Mouse (Mus musculus) lung, embryonic 14.5 days (tissue): ENCODE results near the gene Sox1. TPM values are rescaled to one million over a fixed set of nuclear protein-coding genes. Genes with fewer than 3 reads are reported as not detected.

Source experiments
- ATAC-seq: fragments of 200-750 bp; cut with Nextera tagmentation; 2 replicates; pipeline ENCODE4 v1.8.0; 2017; ENCODE audit warnings: mild to moderate bottlenecking, moderate TSS enrichment, moderate library complexity; ENCODE audit not compliant: insufficient read depth
- DNase-seq: peaks from one replicate; pipeline ENCODE4 v3.0.0-alpha.2; 2015
- H3K27ac ChIP-seq: fragments of 300-500 bp; sonication (generic); 2 replicates; pipeline ENCODE4 v1.5.1; 2014; ENCODE audit warnings: low read depth, mild to moderate bottlenecking, moderate library complexity
- H3K27me3 ChIP-seq: fragments of 300-500 bp; sonication (generic); 2 replicates; pipeline ENCODE4 v1.6.1; 2014; ENCODE audit warnings: low read length, control low read depth; ENCODE audit not compliant: insufficient read depth
- H3K36me3 ChIP-seq: fragments of 300-500 bp; sonication (generic); 2 replicates; pipeline ENCODE4 v1.6.1; 2014; ENCODE audit warnings: control low read depth; ENCODE audit not compliant: insufficient read depth
- H3K4me1 ChIP-seq: fragments of 300-500 bp; sonication (generic); 2 replicates; pipeline ENCODE4 v1.6.1; 2014; ENCODE audit warnings: antibody characterized with exemption, control low read depth; ENCODE audit not compliant: insufficient read depth
- H3K4me2 ChIP-seq: fragments of 300-500 bp; sonication (generic); 2 replicates; pipeline ENCODE4 v1.6.1; 2014; ENCODE audit warnings: mild to moderate bottlenecking
- H3K4me3 ChIP-seq: fragments of 300-500 bp; sonication (generic); 2 replicates; pipeline ENCODE4 v1.5.1; 2014; ENCODE audit warnings: low read depth, low read length
- H3K9ac ChIP-seq: fragments of 300-500 bp; sonication (generic); 2 replicates; pipeline ENCODE4 v1.6.1; 2014
- H3K9me3 ChIP-seq: fragments of 300-500 bp; sonication (generic); 2 replicates; pipeline ENCODE4 v1.6.1; 2016; ENCODE audit warnings: low read depth, low read length, control low read depth
- CTCF ChIP-seq: IDR thresholded peaks from 2 replicates; pipeline ENCODE4 v1.5.1; 2016; ENCODE audit warnings: antibody characterized with exemption, low read depth
- WGBS: fragments of 180-500 bp; shearing (Covaris S2); extraction: QIAGEN DNeasy Blood & Tissue Kit; methylation state at CpG from one replicate; pipeline ENCODE4 v1.1.7; 2014; 5-methylcytosine and 5-hydroxymethylcytosine counted together
- microRNA-seq: library from miRNA; unstranded; fragments of <30 nt; microRNA quantifications from one replicate; pipeline ENCODE4, GENCODE M21; 2016; ENCODE audit warnings: borderline number of aligned reads
- polyA plus RNA-seq: library from polyadenylated mRNA; unstranded; fragments of >200 nt; fragmentation: Nextera tagmentation; extraction: Ambion mirVana; gene quantifications from 2 replicates; pipeline ENCODE4 v1.2.1, GENCODE M21; 2014

The Sox1 gene
- polyA plus RNA-seq, 1 experiment from 2014 or later: 0.04 TPM

- Histone ChIP-seq H3K4me2 (no peak overlapping the region), H3K27me3 (peaks cover 10% of the 10 kb centered on the region), H3K4me1 (no peaks in the 10 kb centered on the region), H3K9me3 (no peaks in the 10 kb centered on the region), H3K9ac (no peak overlapping the region), H3K36me3 (no peaks in the 10 kb centered on the region), H3K4me3 (no peak overlapping the region), H3K27ac (no peak overlapping the region)
- 78% methylated on average over 6 of the region's 6 CpGs for WGBS
- no peak for ATAC-seq
- DNase-seq: no peak
- TF ChIP-seq CTCF: no peak
Measured at GRCm38 (mm10) chr8:12438021-12438420, 42.9 kb downstream of the Sox1 start.

GRCm38 (mm10) chr8:12439044-12439443 lies 43.9 kb downstream of the Sox1 start:
- Histone ChIP-seq H3K36me3 (no peaks in the 10 kb centered on the region), H3K27ac (no peak overlapping the region), H3K9ac (no peak overlapping the region), H3K4me2 (no peak overlapping the region), H3K27me3 (peaks cover under 1% of the 10 kb centered on the region), H3K9me3 (no peaks in the 10 kb centered on the region), H3K4me1 (no peaks in the 10 kb centered on the region), H3K4me3 (no peak overlapping the region)
- ATAC-seq (no peak), DNase-seq (peak; percentile 38)
- no peak for TF ChIP-seq CTCF
- WGBS: 26% methylated on average over 4 of the region's 4 CpGs

GRCm38 (mm10) chr8:12439846-12440245 lies 44.8 kb downstream of the Sox1 start:
- H3K4me3 ChIP-seq: no peak overlapping the region
- no peaks in the 10 kb centered on the region for H3K4me1 ChIP-seq
- H3K4me2 ChIP-seq: no peak overlapping the region
- DNase-seq (no peak), ATAC-seq (no peak)
- 86% methylated on average over 10 of the region's 10 CpGs for WGBS
- H3K27ac ChIP-seq: no peak overlapping the region
- H3K36me3 ChIP-seq: no peaks in the 10 kb centered on the region
- TF ChIP-seq CTCF: no peak
- no peaks in the 10 kb centered on the region; the same call in 1 of the 2 replicates for H3K27me3 ChIP-seq
- no peaks in the 10 kb centered on the region for H3K9me3 ChIP-seq
- H3K9ac ChIP-seq: no peak overlapping the region

DNA sequence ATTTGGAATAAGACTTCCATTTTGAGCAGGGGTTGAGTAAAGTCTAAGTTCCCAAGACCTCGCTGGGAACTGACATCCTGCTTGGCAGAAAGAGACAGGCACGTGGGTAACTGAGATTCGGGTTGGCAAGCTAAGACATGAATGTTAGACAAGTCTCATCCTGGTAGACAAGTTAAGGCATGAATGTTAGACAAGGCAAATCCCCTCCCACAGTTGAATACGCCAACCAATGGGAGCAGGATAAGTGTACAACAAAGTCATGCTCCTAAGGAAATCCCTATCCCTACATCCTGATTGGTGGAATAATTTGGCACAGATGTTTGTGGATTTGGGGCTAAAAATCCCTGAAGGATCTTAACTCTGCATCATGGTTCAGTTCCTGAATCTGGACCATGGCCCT lies 45.9 kb downstream of the Sox1 start:
- Histone ChIP-seq H3K27me3 (peaks cover 9% of the 10 kb centered on the region), H3K36me3 (no peaks in the 10 kb centered on the region), H3K9me3 (no peaks in the 10 kb centered on the region), H3K4me1 (no peaks in the 10 kb centered on the region), H3K9ac (no peak overlapping the region), H3K4me3 (no peak overlapping the region), H3K27ac (no peak overlapping the region), H3K4me2 (no peak overlapping the region)
- ATAC-seq (no peak), DNase-seq (no peak)
- TF ChIP-seq CTCF: no peak
- WGBS: 82% methylated on average over 4 of the region's 4 CpGs

- H3K9ac ChIP-seq: no peak overlapping the region
- H3K4me2 ChIP-seq: no peak overlapping the region
- ATAC-seq (no peak), DNase-seq (no peak)
- no peaks in the 10 kb centered on the region for H3K9me3 ChIP-seq
- H3K36me3 ChIP-seq: no peaks in the 10 kb centered on the region
- TF ChIP-seq CTCF: no peak
- no peaks in the 10 kb centered on the region for H3K4me1 ChIP-seq
- H3K27me3 ChIP-seq: peaks cover 31% of the 10 kb centered on the region
- 55% methylated on average over 2 of the region's 2 CpGs for WGBS
- H3K27ac ChIP-seq: no peak overlapping the region
- H3K4me3 ChIP-seq: no peak overlapping the region
Measured at GRCm38 (mm10) chr8:12445258-12445657, 50.2 kb downstream of the Sox1 start.

- no peaks in the 10 kb centered on the region for H3K36me3 ChIP-seq
- H3K9ac ChIP-seq: no peak overlapping the region
- DNase-seq (no peak), ATAC-seq (no peak)
- H3K9me3 ChIP-seq: no peaks in the 10 kb centered on the region
- no peak overlapping the region for H3K4me3 ChIP-seq
- TF ChIP-seq CTCF: no peak
- no peaks in the 10 kb centered on the region for H3K4me1 ChIP-seq
- no peak overlapping the region for H3K27ac ChIP-seq
- 2% methylated on average over 26 of the region's 26 CpGs for WGBS
- no peak overlapping the region for H3K4me2 ChIP-seq
- H3K27me3 ChIP-seq: peaks cover 31% of the 10 kb centered on the region
Measured at GRCm38 (mm10) chr8:12445926-12446680, 51.0 kb downstream of the Sox1 start.

Small RNAs within 50 kb of the gene (microRNA-seq; reads per million reads assigned to microRNA genes)
- not detected for gene Gm25239

Other genes with a start within 250 kb of the Sox1 start
- not detected in 2 replicates for gene A230072I06Rik, start 116.5 kb upstream of the Sox1 start, polyA plus RNA-seq
- gene Spaca7, start 177.7 kb downstream of the Sox1 start, polyA plus RNA-seq: not detected in 2 replicates